Mouse (Mus musculus) brown adipose tissue, adult 24 weeks (tissue): ENCODE data around the gene Nxpe3. TPM values are rescaled to one million over a fixed set of nuclear protein-coding genes. Genes with fewer than 3 reads are reported as not detected.
A peak's percentile ranks its signal among the peaks of the same experiment; 100 is the strongest.

Experiments used
- H3K27ac ChIP-seq: fragments of 200-500 bp; replicated peaks from 2 replicates; pipeline ENCODE4 v1.5.1; 2012; ENCODE audit warnings: low read depth, mild to moderate bottlenecking, low read length
- H3K4me1 ChIP-seq: fragments of 200-500 bp; 2 replicates; pipeline ENCODE4 v1.6.1; 2012; ENCODE audit warnings: low read length, mixed read lengths; ENCODE audit not compliant: control insufficient read depth, insufficient read depth, insufficient read length
- H3K4me3 ChIP-seq: fragments of 200-500 bp; 2 replicates; pipeline ENCODE4 v1.5.1; 2012; ENCODE audit warnings: low read depth, mild to moderate bottlenecking, low read length, moderate library complexity; ENCODE audit not compliant: insufficient read depth
- polyA plus RNA-seq: library from polyadenylated mRNA; stranded (reverse); fragments of >200 nt; gene quantifications from 2 replicates; pipeline ENCODE4 v1.2.4, GENCODE M21; 2012; ENCODE audit not compliant: missing spikeins, insufficient read depth, insufficient read length

The Nxpe3 gene
- polyA plus RNA-seq, 1 experiment: not detected

DNA sequence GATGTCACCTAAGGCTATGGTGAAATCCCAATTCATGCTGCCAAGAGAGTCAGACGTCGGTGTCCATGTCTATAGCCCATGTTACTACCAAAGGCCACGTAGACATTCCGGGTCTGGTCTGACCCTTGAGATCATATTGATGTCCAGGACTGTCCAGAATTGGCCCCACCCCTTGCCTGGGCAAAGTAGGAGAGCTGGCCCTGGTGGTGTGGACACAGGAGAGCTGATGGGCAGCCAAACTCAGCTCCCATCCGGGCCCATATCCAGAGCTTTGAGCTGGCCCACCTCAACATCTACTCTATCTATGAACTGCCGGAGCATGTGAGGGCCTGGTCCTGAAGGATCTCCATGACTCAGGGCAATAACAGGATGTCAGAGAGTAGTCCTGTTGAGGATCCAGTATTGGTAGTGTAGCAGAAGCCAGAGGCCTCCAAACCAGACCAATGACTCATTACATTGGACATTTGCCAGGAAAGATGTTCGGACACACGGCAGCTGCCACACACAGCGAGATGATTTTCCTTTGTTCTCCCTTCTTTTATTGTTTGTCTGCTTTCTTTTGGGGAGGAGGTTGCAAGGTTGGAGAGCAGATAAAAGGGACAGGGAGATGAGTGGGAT lies 3.4 kb upstream of the Nxpe3 start:
- H3K27ac ChIP-seq: no peak overlapping the region
- no peaks in the 10 kb centered on the region for H3K4me1 ChIP-seq
- no peak overlapping the region for H3K4me3 ChIP-seq

DNA sequence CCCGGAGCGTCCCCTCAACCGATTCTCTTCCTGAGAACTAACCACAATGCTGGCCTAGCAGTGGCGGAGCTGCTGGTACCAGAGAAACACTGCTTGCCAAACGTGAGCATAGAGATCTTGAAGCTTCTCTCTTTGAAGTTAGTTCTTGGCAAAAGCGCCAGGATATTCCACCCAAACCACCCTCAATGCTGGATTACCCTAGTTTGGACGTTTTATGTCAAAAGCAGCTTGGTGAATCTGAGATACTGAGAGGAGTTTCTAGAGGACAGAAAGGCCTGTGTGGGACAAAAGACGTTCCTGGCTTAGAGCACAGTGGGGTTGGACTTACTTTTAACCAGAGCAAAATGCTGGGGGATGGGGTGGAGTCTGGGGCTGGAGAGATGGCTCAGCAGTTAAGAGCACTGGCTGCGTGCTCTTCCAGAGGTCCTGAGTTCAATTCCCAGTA lies 588 bp upstream of the Nxpe3 start:
- Histone ChIP-seq H3K4me1 (no peaks in the 10 kb centered on the region), H3K4me3 (peak overlapping the region; percentile 70), H3K27ac (no peak overlapping the region)

DNA sequence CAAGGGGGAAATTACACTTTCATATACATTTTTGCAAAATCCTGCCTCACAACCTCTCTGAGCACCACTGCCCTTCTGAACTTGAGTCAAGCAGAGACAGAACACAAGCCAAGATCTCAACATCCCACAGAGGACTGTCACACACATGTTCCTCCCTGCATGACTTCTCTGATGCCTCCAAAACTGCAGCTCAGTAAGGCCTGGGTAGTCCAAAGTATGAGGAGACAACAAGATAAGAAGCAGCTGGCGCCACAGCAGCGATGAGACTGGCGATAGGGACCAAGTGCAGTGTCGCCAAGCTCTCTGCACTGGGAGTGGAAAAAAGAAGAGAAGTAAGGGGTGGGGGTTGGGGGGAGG lies 571 bp downstream of the Nxpe3 start:
- H3K4me1 ChIP-seq: no peaks in the 10 kb centered on the region
- H3K27ac ChIP-seq: no peak overlapping the region
- H3K4me3 ChIP-seq: peak overlapping the region; percentile 70

GRCm38 (mm10) chr16:55893410-55894107 lies 1.5 kb downstream of the Nxpe3 start:
- Histone ChIP-seq H3K4me3 (no peak overlapping the region), H3K4me1 (no peaks in the 10 kb centered on the region), H3K27ac (no peak overlapping the region)

DNA sequence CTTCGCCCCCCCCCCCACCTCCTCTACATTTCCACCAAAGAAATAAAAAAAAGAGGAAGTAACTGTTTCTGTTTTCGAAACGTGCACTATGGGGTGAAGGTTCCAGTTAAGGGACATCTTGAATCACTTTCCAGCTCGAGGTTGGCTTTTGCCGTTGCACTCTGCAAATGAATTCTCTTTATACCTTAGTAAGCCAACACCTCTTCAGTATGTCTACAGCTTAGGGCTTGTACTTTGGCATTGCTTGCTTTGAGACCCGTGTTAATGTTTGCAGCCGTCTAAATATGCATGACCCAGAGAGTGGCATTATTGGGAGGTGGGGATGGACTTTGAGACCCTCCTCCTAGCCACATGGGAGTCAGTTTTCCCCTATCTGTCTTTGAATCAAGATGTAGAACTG lies 2.6 kb downstream of the Nxpe3 start:
- Histone ChIP-seq H3K4me3 (no peak overlapping the region), H3K4me1 (no peaks in the 10 kb centered on the region), H3K27ac (no peak overlapping the region)

- Histone ChIP-seq H3K27ac (no peak overlapping the region), H3K4me3 (no peak overlapping the region), H3K4me1 (no peaks in the 10 kb centered on the region)
These were observed 3.7 kb downstream of the Nxpe3 start for GRCm38 (mm10) chr16:55891346-55891745.

- no peak overlapping the region for H3K4me3 ChIP-seq
- no peak overlapping the region for H3K27ac ChIP-seq
- no peaks in the 10 kb centered on the region for H3K4me1 ChIP-seq
These were observed 4.5 kb downstream of the Nxpe3 start for GRCm38 (mm10) chr16:55890346-55891136.

GRCm38 (mm10) chr16:55889451-55889850 lies 5.6 kb downstream of the Nxpe3 start:
- H3K4me1 ChIP-seq: no peaks in the 10 kb centered on the region
- H3K4me3 ChIP-seq: no peak overlapping the region

DNA sequence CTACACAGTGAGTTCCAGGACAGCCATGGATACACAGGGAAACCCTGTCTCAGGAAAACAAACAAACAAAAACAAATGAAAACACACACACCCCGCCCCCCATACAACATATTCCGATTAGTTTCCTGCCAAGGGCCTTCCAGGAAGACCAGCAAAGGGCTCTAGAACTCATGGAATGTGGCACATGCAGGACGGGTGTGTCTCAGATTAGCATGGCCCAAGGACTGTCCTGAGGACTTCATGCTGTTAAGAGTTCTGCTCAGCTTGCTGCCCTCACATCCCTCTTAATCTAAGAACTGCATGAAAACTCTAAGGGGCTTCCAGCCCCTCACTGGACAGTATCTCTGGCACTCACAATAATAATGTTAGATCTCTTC lies 6.5 kb downstream of the Nxpe3 start:
- Histone ChIP-seq H3K4me1 (no peaks in the 10 kb centered on the region), H3K4me3 (no peak overlapping the region), H3K27ac (no peak overlapping the region)

More at GRCm38 (mm10) chr16:55889451-55889850, 5.6 kb downstream of the Nxpe3 start:
- H3K27ac ChIP-seq: no peak overlapping the region

DNA sequence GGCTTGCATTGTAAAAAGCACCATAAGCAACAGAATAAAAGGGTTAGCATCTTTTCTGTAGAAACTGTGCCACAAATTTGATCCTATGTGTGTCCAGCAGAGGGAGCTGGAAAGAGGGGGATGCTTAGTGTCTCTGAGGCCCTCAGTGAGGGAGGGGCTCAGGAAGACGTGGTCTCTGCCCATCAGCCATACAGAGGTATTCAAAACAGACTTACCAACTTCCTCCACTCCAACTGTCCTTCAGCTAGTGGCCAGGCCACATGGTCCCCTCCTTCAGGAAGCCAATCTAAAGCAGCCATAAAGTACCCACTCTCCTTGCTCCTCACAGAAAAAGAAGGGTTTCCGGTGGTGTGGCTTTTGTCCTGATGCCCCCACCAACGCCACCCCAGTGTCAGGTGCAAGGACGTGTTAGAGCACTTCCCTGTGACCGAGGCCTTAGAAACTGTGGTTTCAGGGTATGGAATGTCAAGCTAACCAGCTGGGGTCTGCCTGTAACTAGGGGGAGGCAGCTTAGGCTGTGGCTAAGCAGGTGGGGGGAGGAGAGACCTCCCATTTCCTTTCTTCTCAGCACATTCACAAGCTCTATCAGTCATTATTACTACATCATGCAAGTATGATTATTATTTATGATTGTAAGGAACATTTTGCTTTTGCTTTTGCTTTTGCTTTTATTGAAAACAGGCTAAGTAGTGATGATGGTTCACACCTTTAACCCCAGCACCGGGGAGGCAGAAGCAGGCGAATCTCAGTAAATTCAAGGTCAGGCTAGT lies 7.1 kb downstream of the Nxpe3 start:
- Histone ChIP-seq H3K27ac (no peak overlapping the region), H3K4me3 (no peak overlapping the region), H3K4me1 (no peaks in the 10 kb centered on the region)

DNA sequence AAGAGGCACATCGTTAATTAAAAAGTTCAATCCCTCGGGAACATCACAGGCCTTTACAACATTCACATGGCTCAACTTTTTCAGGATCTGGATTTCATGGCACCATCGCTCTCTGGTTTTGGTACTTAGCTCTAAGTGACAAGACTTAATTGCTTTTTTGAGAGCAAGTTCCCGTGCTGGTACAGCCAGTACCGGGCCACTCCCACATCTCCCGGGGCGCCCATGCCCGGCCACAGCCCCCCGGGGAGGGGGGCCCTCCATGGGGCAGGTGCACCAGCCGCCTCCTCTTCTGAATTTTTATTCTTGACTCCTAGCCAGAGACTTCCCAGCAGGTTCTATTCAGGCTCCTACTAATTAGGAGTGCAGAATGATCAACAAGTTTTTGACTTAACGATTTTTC lies 10.8 kb downstream of the Nxpe3 start:
- no peaks in the 10 kb centered on the region for H3K4me1 ChIP-seq
- H3K27ac ChIP-seq: no peak overlapping the region
- H3K4me3 ChIP-seq: no peak overlapping the region

- H3K4me1 ChIP-seq: no peaks in the 10 kb centered on the region
- H3K27ac ChIP-seq: no peak overlapping the region
- H3K4me3 ChIP-seq: no peak overlapping the region
These were observed 19.1 kb downstream of the Nxpe3 start for GRCm38 (mm10) chr16:55876025-55876424.

DNA sequence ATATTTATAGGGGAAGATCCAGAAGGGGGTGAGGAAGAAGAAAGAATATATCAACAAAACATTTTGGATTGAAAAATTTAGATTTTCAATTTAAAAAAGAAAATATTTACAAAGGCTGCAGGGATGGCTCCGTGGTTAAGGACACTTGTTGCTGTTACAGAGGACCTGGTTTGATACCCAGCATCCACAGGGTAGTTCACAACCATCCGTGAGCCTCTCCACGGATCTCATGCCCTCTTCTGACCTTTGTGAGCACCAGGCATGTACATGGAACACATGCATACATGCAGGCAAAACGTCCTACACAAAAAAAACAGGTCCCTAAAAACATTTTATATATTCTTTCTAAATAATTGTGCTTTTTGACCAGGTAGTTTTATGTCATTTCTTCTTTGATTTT lies 31.3 kb downstream of the Nxpe3 start:
- no peaks in the 10 kb centered on the region for H3K4me1 ChIP-seq
- H3K4me3 ChIP-seq: no peak overlapping the region
- H3K27ac ChIP-seq: no peak overlapping the region

DNA sequence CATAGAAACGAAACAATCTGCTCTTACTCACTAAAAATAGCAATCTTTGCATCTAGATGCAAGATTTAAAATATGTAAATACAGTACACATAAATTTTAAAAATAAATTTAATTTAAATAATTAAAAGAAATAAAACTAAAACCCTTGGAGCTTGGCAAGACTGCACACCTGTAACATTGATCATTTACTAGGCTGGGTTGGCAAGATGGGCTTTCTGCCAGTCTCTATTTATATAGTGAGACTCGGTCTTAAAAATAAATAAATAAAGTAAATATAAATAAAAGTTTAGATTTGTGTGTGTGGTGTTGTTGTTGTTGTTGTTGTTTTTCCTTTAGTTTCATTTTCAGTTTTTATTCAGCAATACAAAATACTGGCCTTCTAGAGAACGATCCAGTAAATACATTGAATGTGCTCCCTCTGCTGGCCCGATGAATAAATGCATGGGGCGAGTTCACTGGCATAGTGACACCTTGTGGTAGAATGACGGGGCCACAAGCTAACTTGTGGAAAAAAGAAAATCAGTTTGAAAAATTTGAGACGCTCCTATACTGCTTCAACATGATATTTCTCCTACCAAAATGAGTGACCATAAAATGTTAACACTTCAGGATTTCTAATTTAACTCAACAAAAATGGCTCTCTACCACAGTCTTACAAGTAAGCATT lies 31.8 kb downstream of the Nxpe3 start:
- Histone ChIP-seq H3K27ac (no peak overlapping the region), H3K4me3 (no peak overlapping the region)

GRCm38 (mm10) chr16:55861104-55861503 lies 34.0 kb downstream of the Nxpe3 start:
- no peak overlapping the region for H3K4me3 ChIP-seq
- H3K4me1 ChIP-seq: no peaks in the 10 kb centered on the region
- no peak overlapping the region for H3K27ac ChIP-seq

More for the DNA sequence above, 31.8 kb downstream of the Nxpe3 start:
- no peaks in the 10 kb centered on the region for H3K4me1 ChIP-seq
